Mouse (Mus musculus): Measurements from ENCODE around the gene Pnkd. TPM values are rescaled to one million over a fixed set of nuclear protein-coding genes. Genes with fewer than 3 reads are reported as not detected.
"Not testable (repeated sequence)": the region's sequence is repeated elsewhere in the genome, so short reads cannot be mapped to it uniquely, and the experiment has no call there.

The Pnkd gene
- polyA plus RNA-seq, 1 experiment = 50.1 TPM

- Histone ChIP-seq H3K4me1 (replicated peaks; ENCODE audit: control insufficient read depth, insufficient read depth, low read length) (peaks cover 9% of the 10 kb centered on the region), H3K27me3 (ENCODE audit: control insufficient read depth, insufficient read depth, low read length) (no peaks in the 10 kb centered on the region), H3K27ac (ENCODE audit: control insufficient read depth, insufficient read depth, low read length) (no peak overlapping the region), H3K4me3 (ENCODE audit: control insufficient read depth, insufficient read depth, low read length) (no peak overlapping the region), H3K36me3 (ENCODE audit: control insufficient read depth, insufficient read depth, low read length) (no peaks in the 10 kb centered on the region)
- TF ChIP-seq CTCF (IDR thresholded peaks at IDR 0.05; ENCODE audit: borderline replicate concordance, control insufficient read depth, extremely low read depth, insufficient read depth, low read length, poor library complexity) (no peak), POLR2A (IDR thresholded peaks at IDR 0.05; ENCODE audit: control insufficient read depth, extremely low read depth, insufficient read depth, low read length, poor library complexity) (no peak)
- 96% methylated on average over 8 of the region's 8 CpGs for WGBS
- no peak for DNase-seq
These were observed 2.8 kb upstream of the Pnkd start for GRCm38 (mm10) chr1:74281886-74282285.

GRCm38 (mm10) chr1:74282896-74283625 is 1.7 kb upstream of the Pnkd start:
- Histone ChIP-seq H3K4me3 (ENCODE audit: control insufficient read depth, insufficient read depth, low read length) (no peak overlapping the region), H3K27me3 (ENCODE audit: control insufficient read depth, insufficient read depth, low read length) (no peaks in the 10 kb centered on the region), H3K36me3 (ENCODE audit: control insufficient read depth, insufficient read depth, low read length) (no peaks in the 10 kb centered on the region), H3K4me1 (replicated peaks; ENCODE audit: control insufficient read depth, insufficient read depth, low read length) (peaks cover 9% of the 10 kb centered on the region), H3K27ac (ENCODE audit: control insufficient read depth, insufficient read depth, low read length) (no peak overlapping the region)
- 97% methylated on average over 10 of the region's 10 CpGs for WGBS
- no peak for DNase-seq
- TF ChIP-seq POLR2A (IDR thresholded peaks at IDR 0.05; ENCODE audit: control insufficient read depth, extremely low read depth, insufficient read depth, low read length, poor library complexity) = no peak

- Histone ChIP-seq H3K4me3 (ENCODE audit: control insufficient read depth, insufficient read depth, low read length) (peak overlapping the region; percentile 59), H3K4me1 (replicated peaks; ENCODE audit: control insufficient read depth, insufficient read depth, low read length) (peaks cover 9% of the 10 kb centered on the region), H3K36me3 (ENCODE audit: control insufficient read depth, insufficient read depth, low read length) (no peaks in the 10 kb centered on the region), H3K27ac (ENCODE audit: control insufficient read depth, insufficient read depth, low read length) (no peak overlapping the region), H3K27me3 (ENCODE audit: control insufficient read depth, insufficient read depth, low read length) (no peaks in the 10 kb centered on the region)
- DNase-seq = peak; percentile 68
- 8% methylated on average over 15 of the region's 15 CpGs for WGBS
- TF ChIP-seq CTCF (IDR thresholded peaks at IDR 0.05; ENCODE audit: borderline replicate concordance, control insufficient read depth, extremely low read depth, insufficient read depth, low read length, poor library complexity) (no peak), POLR2A (IDR thresholded peaks at IDR 0.05; ENCODE audit: control insufficient read depth, extremely low read depth, insufficient read depth, low read length, poor library complexity) (no peak)
These were observed 855 bp upstream of the Pnkd start for GRCm38 (mm10) chr1:74283686-74284463.

DNA sequence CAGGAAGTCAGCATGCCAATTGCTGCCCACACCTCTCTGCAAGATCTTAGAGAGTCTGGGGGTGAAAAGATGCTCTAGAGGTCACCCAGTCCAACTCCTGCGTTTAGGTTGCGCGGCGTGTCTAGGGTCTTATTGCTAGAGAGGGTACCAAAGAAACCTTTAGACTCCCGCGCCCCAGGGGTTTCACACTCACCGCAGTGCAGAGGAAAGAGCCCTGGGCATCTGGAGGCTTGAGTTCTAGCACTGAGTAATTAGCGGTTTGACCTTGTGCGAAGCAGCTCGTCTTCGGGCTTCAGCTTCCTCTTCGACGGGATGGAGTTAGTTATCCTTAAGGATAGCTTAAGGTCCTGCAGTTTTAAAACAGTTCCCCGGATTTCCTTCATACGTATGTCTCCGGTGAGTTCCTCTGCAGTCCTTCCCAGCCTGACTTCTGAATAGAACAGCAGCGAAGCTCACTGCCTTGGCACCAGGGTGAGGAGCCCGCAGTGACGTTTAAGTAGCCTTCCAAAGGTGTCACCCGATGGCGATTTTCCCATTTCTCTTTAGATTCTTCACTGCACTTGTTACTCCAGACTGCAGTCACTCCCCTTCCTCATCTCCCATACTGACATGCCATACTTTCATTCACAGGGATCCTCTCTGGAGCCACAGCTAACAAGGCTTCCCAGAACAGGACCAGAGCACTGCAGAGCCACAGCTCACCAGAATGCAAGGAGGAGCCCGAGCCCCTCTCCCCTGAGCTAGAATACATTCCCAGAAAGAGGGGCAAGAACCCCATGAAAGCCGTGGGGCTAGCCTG is 681 bp downstream of the Pnkd start:
- Histone ChIP-seq H3K4me1 (replicated peaks; ENCODE audit: control insufficient read depth, insufficient read depth, low read length) (peaks cover 9% of the 10 kb centered on the region), H3K27ac (ENCODE audit: control insufficient read depth, insufficient read depth, low read length) (no peak overlapping the region), H3K4me3 (ENCODE audit: control insufficient read depth, insufficient read depth, low read length) (peak overlapping the region; percentile 59), H3K27me3 (ENCODE audit: control insufficient read depth, insufficient read depth, low read length) (no peaks in the 10 kb centered on the region), H3K36me3 (ENCODE audit: control insufficient read depth, insufficient read depth, low read length) (no peaks in the 10 kb centered on the region)
- WGBS = 7% methylated on average over 23 of the region's 23 CpGs
- no peak for DNase-seq
- TF ChIP-seq CTCF (IDR thresholded peaks at IDR 0.05; ENCODE audit: borderline replicate concordance, control insufficient read depth, extremely low read depth, insufficient read depth, low read length, poor library complexity) = no peak
- no peak for TF ChIP-seq POLR2A (IDR thresholded peaks at IDR 0.05; ENCODE audit: control insufficient read depth, extremely low read depth, insufficient read depth, low read length, poor library complexity)

GRCm38 (mm10) chr1:74286869-74287607 is 2.3 kb downstream of the Pnkd start:
- 70% methylated on average over 16 of the region's 17 CpGs for WGBS
- DNase-seq = peak; percentile 15
- not testable (repeated sequence) for H3K27ac ChIP-seq (ENCODE audit: control insufficient read depth, insufficient read depth, low read length); H3K4me1 ChIP-seq (replicated peaks; ENCODE audit: control insufficient read depth, insufficient read depth, low read length); H3K27me3 ChIP-seq (ENCODE audit: control insufficient read depth, insufficient read depth, low read length); H3K36me3 ChIP-seq (ENCODE audit: control insufficient read depth, insufficient read depth, low read length); H3K4me3 ChIP-seq (ENCODE audit: control insufficient read depth, insufficient read depth, low read length)

GRCm38 (mm10) chr1:74288327-74288726 is 3.6 kb downstream of the Pnkd start:
- H3K36me3 ChIP-seq (ENCODE audit: control insufficient read depth, insufficient read depth, low read length) = no peaks in the 10 kb centered on the region
- WGBS = 94% methylated on average over 4 of the region's 4 CpGs
- H3K4me3 ChIP-seq (ENCODE audit: control insufficient read depth, insufficient read depth, low read length) = no peak overlapping the region
- peaks cover 9% of the 10 kb centered on the region for H3K4me1 ChIP-seq (replicated peaks; ENCODE audit: control insufficient read depth, insufficient read depth, low read length)
- H3K27ac ChIP-seq (ENCODE audit: control insufficient read depth, insufficient read depth, low read length) = no peak overlapping the region
- H3K27me3 ChIP-seq (ENCODE audit: control insufficient read depth, insufficient read depth, low read length) = no peaks in the 10 kb centered on the region
- TF ChIP-seq CTCF (IDR thresholded peaks at IDR 0.05; ENCODE audit: borderline replicate concordance, control insufficient read depth, extremely low read depth, insufficient read depth, low read length, poor library complexity) = no peak
- no peak for TF ChIP-seq POLR2A (IDR thresholded peaks at IDR 0.05; ENCODE audit: control insufficient read depth, extremely low read depth, insufficient read depth, low read length, poor library complexity)
- DNase-seq = no peak

All from thymus, adult 2 months (tissue).